Mouse (Mus musculus): ENCODE measurements around the gene Duox1.
"Not testable (repeated sequence)": the region's sequence is repeated elsewhere in the genome, so short reads cannot be mapped to it uniquely, and the experiment has no call there.

Duox1 gene

DNA sequence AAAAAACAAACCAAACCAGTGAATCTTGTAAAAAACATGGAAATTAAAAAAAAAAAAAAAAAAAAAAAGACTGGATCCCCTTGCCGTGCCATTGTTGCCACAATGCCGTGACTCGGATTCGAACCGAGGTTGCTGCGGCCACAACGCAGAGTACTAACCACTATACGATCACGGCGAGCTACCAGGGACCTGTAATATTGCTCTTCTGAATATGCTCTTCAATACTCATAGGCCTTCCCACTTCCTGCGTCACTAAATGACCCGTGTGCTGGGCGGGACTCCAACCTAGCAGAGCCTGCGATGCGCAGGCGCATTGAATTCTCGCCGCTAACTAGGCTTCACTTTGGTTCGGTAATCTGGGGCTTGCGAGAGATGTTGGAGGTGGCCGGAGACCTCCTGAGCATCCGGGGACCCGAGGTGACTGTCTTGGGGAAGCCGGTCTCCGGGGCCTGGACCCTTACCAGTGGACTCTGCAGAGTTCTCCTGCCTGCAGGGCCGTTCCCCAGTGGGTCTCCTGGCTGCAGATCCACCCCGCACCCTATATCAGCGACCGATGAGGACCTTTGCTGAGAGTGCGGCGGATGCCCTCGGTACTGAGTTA is 60.0 kb downstream of the Duox1 start:
- DNase-seq (ENCODE audit: low spot score) = peak; percentile 96

DNA sequence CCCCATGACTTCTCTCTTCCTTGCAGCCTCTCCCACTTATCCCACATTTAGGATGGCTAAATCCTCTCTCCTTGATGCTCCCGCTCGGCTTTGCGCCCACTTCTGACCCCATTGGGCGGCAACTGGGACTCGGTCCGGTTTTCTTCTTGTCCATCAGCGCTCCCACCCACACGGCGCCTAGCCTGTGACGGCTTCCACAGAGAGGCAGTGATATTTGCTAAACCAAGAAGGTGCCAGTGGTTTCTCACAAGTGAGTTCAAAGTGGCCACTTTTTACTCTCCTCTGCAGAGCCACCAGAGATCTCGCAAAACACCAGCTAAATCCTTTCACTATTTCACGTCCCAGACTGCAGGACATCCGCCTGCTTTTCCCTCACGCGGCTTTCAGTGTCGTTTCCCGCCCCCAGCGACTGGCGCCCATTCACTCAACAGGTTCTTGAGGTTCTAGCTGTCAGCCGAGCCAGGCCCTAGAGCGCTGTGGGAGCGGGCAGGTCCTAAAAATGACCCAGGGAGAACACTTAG is 60.6 kb downstream of the Duox1 start:
- DNase-seq (ENCODE audit: low spot score) = no peak

DNA sequence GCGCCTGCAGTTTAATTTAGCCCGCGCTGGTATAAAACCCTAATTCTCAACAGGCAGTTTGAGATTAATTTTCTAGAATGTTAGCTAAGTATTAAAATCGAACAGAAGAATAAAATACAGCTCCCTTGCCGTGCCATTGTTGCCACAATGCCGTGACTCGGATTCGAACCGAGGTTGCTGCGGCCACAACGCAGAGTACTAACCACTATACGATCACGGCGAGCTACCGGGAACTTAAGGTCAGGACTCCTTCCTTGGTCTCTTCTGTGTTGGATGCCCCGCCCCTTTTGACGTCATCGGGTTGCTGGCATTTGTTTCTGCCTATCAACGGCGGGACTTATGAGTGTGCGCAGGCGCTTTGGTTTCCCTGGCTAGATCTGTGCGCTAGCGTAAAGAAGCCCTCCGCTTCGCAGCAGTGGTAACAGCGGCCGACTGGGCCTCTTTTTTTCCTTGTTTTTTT is 61.8 kb downstream of the Duox1 start:
- peak; percentile 95 for DNase-seq (ENCODE audit: low spot score)

DNA sequence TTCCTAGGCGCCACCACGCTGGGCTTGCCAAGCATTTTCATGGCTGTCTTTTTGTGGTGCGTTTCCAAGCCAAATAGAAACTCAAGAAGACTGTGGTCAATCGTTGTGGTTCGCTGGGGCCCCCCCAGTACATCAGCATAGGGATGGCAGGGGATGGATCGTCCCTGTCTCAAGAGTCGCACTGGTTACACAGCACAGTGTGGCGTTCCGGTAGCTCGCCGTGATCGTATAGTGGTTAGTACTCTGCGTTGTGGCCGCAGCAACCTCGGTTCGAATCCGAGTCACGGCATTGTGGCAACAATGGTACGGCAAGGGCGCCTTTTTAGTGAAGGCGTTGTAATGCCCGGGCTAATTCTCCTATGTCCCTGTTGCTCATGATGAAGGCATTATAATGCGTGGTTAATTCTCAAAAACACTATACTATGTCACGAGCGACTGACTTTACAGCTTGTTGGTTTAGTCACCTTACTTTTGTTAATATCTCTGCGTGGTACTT is 62.3 kb downstream of the Duox1 start:
- peak; percentile 60 for DNase-seq (ENCODE audit: low spot score)

DNA sequence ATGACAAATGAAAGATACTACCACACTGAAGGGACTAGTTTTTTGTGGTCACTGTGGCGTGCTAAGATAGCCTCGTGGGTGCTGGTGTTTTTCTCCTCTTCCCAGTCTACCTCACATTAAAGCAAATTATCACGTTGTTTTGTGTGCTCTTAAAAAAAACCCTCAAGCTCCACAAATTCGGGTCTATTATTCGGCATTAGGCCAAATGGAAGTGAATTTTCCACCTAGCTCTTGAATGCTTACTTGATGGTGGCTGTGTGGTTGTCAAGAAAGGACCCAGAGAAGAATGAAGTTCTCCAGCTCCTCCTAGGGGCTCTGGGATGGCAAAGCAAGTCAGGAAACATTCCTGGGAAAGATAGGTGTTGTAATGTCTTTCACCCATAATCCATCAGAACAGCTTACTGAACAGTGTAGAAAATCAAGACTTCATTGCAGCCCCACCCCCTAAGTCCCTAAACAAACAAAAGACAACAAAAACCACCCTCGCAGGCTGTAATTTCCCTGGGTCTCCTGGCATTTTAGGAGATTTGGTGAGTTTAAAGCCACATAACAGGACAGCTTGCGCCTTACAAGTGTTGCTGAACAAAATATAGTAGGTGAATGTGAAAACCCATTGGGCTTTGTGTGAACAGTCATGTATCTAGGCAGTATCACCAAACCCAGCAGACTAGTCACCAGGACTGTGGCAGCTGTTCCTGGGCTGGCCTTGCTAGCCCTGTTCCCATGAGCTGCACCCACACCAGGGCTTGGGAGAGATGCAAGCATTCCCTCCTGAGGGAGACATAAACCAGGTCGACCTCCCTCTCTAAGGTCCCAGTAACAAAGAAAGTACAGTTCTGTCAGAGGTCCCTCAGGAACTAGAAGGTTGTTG is 63.2 kb downstream of the Duox1 start:
- DNase-seq (ENCODE audit: low spot score) = no peak

DNA sequence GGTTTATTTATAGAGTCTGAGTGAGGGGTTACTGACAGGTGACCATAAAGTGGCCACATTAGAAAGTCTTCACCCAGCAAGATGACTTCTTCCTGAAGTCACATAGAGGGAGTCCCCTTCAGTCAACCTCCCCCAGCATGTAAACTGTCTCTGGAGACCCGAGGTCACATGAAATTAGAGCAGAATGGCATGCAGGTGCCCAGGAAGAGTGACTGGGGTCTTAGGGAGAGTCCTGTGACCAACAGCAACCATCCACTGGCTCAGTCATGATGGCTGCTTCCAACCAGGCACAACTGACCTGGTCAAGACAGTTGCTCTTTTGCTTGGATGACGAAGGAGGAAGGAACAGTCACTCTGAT is 63.8 kb downstream of the Duox1 start:
- no peak for DNase-seq (ENCODE audit: low spot score)

DNA sequence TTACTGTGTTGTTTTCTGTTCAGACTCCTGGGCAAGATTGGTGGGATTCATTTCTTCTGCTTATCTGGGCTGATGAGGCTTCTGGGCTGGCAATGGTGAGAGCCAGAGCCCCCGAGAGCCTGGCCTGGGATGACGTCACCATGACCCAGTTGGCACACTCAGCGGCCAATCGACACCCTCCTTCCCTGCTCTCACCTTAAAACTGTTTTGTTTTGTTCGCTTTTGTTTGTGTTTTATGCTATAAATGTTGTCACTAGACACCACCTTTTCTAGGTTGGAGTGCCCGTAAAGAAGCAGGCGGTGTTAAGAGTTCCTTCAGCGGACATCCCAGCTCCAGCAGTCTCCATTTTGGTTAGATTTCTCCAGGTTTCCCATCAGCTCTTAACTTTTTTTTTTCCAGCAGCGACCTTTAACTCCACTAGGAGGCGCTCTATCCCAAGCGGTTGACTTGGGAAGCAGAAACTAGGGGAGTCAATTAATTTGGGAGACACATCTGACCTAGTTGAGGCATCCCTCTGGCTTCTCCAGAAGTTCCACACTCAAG is 65.4 kb downstream of the Duox1 start:
- DNase-seq (ENCODE audit: low spot score) = no peak

DNA sequence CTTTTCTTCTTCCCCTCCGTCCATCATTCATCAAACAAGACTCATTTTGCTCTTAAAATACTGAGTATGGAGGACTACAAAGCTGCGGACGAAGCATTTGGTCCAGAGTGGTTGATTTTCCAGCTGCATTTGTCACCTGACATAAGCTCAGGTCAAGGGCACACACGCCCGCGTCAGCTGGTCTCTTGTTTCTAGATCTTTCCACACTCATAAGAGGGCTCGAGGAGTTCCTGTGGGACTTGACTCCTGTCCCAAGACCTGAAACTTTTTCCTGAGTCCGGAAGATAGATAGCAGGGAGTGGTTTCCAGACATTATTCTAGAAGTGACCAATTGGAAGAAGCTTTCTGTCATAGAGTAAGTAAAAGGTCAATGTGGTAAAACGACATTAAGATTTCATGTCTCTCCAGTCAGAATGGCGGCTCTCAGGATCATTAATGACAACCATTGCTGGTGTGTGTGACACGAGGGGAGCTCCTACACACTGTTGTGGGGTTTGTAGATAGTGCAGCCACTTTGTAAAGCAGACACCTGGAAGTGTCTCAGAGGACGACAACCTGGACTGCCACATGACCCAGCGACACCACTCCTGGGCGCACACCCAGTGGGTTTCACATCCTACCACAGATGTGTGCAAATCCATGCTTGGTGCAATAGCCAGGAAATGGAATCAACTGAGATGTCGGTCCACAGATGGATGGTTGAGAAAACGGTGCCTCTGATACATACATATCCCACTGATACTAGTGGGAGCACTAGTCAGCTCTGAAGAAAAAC is 66.0 kb downstream of the Duox1 start:
- DNase-seq (ENCODE audit: low spot score) = no peak

DNA sequence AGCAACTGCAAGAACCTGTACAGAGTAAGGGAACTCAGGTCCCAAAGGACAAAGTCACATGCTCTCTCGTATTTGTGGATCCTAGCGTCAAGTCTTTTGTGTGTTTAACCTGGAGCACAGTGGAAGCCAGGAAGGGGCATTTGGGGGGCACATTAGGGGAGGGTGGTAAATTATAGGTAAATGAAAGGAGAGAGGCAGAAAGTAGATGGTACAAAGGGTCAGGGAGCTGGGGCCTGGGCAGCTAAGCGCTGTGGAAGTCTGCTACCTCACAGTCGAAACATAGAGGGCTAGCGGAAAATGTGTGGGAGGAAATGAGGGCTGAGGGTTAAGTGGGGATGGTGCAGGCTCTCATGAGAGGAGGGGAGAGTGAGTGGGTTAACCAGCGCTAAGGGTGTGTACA is 66.6 kb downstream of the Duox1 start:
- DNase-seq (ENCODE audit: low spot score) = no peak

DNA sequence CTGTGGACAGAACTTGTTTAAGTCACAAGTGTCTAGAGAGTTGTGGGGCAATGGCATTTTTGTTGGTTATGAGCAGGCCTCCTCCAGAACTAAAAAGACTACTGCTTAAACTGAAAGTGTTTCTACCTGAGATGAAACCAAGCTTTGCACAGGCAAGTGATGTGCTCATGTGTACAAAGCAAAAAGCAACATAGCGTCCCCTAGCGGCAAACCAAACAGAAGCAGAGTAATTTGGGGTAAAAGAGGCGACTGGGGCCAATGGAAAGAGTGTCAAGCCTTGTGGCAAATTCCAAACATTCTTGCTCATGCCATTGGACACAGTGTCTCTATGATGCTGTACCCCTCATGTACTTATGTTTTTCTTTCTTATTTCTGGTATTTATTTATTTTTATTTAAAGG is 69.6 kb downstream of the Duox1 start:
- no peak for DNase-seq (ENCODE audit: low spot score)

DNA sequence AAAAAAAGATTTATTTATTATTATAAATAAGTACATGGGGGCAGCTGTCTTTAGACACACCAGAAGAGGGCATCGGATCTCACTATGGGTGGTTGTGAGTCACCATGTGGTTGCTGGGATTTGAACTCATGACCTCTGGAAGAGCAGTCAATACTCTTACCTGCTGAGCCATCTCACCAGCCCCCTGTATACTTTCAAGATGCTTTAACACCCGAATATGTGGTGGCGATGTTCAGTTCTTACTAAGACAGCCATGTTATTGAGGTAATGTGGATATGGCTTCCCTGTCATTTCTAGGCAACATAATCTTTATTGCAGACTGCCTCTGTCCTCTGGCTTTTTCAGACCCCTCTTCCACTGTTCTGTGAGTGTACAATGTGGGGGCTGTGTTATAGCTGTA is 71.7 kb downstream of the Duox1 start:
- not testable (repeated sequence) for DNase-seq (ENCODE audit: low spot score)

DNA sequence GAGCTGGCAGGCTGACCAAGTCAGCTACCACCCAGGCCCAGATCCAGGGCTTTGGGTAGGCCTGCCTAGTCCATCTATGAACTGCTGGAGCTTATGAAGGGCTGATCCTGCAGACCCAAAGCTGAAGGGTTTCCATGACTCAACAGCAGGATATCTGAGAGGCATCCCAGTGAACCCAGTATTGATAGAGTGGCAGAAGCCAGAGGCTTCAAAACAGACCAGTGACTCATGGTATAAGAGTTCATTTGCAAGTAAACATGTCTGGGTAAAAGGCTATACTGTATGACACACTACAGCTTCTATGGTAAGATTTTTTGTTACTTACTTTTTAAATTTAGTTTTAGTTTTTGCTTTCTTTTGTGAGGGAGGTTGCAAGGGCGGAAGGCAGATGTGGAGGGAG is 80.7 kb downstream of the Duox1 start:
- no peak for DNase-seq (ENCODE audit: low spot score)
